Mouse (Mus musculus): Measurements from ENCODE around the gene Myl6b.

DNA sequence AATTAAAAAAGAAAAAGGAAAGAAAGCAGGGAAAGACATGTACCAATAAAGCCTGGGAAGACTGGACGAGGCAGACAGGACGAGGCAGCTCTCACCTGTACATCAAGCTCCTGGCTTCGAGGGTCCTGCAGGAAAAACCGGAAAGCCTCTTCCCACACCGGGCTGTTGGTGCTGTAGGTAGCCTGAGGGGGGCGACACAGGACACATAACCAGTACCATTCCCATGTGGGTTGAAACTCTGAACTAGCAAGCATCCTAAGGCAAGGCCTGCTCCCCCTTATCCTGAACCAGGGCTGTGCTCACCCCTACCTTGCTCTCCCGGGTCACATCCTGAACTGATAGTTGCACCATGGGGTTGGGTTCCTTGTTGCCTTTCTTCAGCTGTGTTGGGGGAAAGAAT lies 20.3 kb upstream of the Myl6b start:
- TF ChIP-seq POLR2AphosphoS5 (IDR thresholded peaks at IDR 0.05; ENCODE audit: insufficient replicate concordance, low read depth, low read length) (no peak), CTCF (IDR thresholded peaks at IDR 0.05; ENCODE audit: low read depth, low read length) (peak; percentile 27; the same call in 1 of the 2 replicates), GATA2 (IDR thresholded peaks at IDR 0.05; ENCODE audit: borderline replicate concordance, low read depth, low read length) (no peak), GATA1 (IDR thresholded peaks at IDR 0.05; ENCODE audit: borderline replicate concordance, low read length) (no peak), TAL1 (conservative IDR thresholded peaks at IDR 0.05; ENCODE audit: low read depth, low read length) (no peak)
